Mouse (Mus musculus) thymus, adult 18-20 months (tissue): ENCODE data around the gene Gm5724.

ENCODE experiments used
- DNase-seq, 2 experiments: peaks; one replicate each; pipeline ENCODE4 v3.0.0; 2022; ENCODE audit warnings: mixed read lengths in 2 of 2

Gm5724 gene

GRCm38 (mm10) chr6:141773710-141774109 lies at the start of gene Gm5724:
Gm5724 (minus strand) TSS chr6:141773810.
- DNase-seq: no peak

GRCm38 (mm10) chr6:141797837-141798236 lies 24.2 kb upstream of the Gm5724 start:
- DNase-seq: no peak

GRCm38 (mm10) chr6:141774476-141774875 lies 866 bp upstream of the Gm5724 start:
- no peak for DNase-seq

- DNase-seq: no peak
Measured at GRCm38 (mm10) chr6:141691246-141691645, 82.4 kb downstream of the Gm5724 start.

GRCm38 (mm10) chr6:141687008-141687407 lies 86.6 kb downstream of the Gm5724 start:
- no peak for DNase-seq
